Mouse (Mus musculus): Measurements from ENCODE around the gene Akap11. TPM values are rescaled to one million over a fixed set of nuclear protein-coding genes. Genes with fewer than 3 reads are reported as not detected.

Akap11 gene
- total and polyA plus RNA-seq, 2 experiments from 2014 or later: 32.9 to 117 TPM

- Histone ChIP-seq H3K4me2 (ENCODE audit: low read depth) (no peak overlapping the region), H3K4me3 (ENCODE audit: low read depth, low read length) (no peak overlapping the region), H3K36me3 (ENCODE audit: insufficient read depth) (peaks cover 68% of the 10 kb centered on the region), H3K9ac (no peak overlapping the region), H3K4me1 (ENCODE audit: insufficient read depth) (no peaks in the 10 kb centered on the region), H3K27ac (ENCODE audit: low read depth, low read length) (no peak overlapping the region), H3K9me3 (ENCODE audit: low read length) (no peaks in the 10 kb centered on the region), H3K27me3 (ENCODE audit: insufficient read depth, low read length) (no peaks in the 10 kb centered on the region)
- DNase-seq (no peak), ATAC-seq (no peak)
- 85% methylated on average over 6 of the region's 6 CpGs for WGBS
- no peak for TF ChIP-seq CTCF (IDR thresholded peaks at IDR 0.05; ENCODE audit: low read depth)
Measured at GRCm38 (mm10) chr14:78509791-78510190, 26.8 kb downstream of the Akap11 start.

DNA sequence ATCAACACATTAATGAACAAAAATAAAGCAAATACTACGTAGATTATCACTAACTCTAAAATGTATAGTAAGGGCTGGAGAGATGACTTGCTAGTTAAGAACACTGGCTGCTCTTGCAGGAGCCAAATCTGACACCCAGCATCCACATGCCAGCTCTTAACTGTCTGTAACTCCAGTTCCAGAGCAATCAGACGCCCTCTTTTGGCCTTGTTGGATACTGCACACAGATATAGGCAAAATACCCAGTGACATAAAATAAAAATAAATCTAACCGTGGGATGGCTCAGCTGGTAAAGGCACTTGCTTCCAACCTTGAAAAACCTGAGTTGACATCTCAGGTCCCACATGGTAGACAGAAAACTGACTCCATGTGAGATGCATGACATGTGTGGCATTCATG is 36.0 kb downstream of the Akap11 start:
- 77% methylated on average over 3 of the region's 3 CpGs for WGBS
- H3K36me3 ChIP-seq (ENCODE audit: insufficient read depth): peaks cover 27% of the 10 kb centered on the region
- H3K4me3 ChIP-seq (ENCODE audit: low read depth, low read length): no peak overlapping the region
- no peak overlapping the region for H3K27ac ChIP-seq (ENCODE audit: low read depth, low read length)
- H3K4me2 ChIP-seq (ENCODE audit: low read depth): no peak overlapping the region
- no peak for DNase-seq
- no peak for ATAC-seq
- no peaks in the 10 kb centered on the region for H3K9me3 ChIP-seq (ENCODE audit: low read length)
- TF ChIP-seq CTCF (IDR thresholded peaks at IDR 0.05; ENCODE audit: low read depth): no peak
- H3K27me3 ChIP-seq (ENCODE audit: insufficient read depth, low read length): no peaks in the 10 kb centered on the region
- H3K4me1 ChIP-seq (ENCODE audit: insufficient read depth): no peaks in the 10 kb centered on the region
- H3K9ac ChIP-seq: no peak overlapping the region

DNA sequence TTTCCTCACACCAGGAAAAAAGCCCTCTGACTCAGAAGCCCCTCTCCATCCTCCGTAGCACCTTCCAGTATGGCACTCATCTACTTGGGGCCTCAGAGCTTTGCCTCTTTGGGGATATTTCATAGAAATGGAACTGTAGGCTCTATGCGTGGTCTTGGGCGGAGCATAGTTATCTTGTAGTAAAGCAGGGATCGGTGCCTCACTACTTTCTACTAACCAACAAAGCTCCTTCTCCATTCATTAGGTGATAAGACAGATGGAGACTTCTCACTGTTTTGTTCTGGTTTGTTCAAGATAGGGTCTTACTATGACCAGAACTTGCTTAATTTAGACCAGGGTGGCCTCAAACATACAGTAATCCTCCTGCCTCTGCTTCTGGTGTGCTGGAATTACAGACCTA is 39.9 kb downstream of the Akap11 start:
- Histone ChIP-seq H3K27ac (ENCODE audit: low read depth, low read length) (no peak overlapping the region), H3K4me2 (ENCODE audit: low read depth) (no peak overlapping the region), H3K9me3 (ENCODE audit: low read length) (no peaks in the 10 kb centered on the region), H3K36me3 (ENCODE audit: insufficient read depth) (peaks cover 45% of the 10 kb centered on the region), H3K27me3 (ENCODE audit: insufficient read depth, low read length) (no peaks in the 10 kb centered on the region), H3K4me1 (ENCODE audit: insufficient read depth) (no peaks in the 10 kb centered on the region), H3K9ac (no peak overlapping the region), H3K4me3 (ENCODE audit: low read depth, low read length) (no peak overlapping the region)
- ATAC-seq (no peak), DNase-seq (no peak)
- WGBS: 96% methylated on average over 4 of the region's 4 CpGs
- TF ChIP-seq CTCF (IDR thresholded peaks at IDR 0.05; ENCODE audit: low read depth): no peak

DNA sequence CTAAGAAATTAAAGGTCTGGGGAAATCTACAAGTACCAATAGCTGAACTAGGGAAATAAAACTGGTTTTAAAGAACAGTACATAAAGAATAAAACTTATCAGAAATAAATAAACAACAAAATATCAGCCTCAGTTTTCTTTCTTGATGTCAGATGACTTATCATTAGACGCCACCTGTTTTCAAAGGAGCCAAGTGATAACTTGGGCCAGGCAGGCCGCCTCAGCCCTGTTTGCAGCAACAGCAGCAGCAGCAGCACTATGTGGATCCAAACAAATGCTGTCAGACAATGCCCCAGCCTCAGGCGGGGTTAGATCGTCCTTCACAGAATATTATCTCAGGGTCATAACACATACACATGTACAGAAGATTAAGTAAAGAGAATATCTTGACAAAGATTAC is 41.4 kb downstream of the Akap11 start:
- H3K36me3 ChIP-seq (ENCODE audit: insufficient read depth): peaks cover 44% of the 10 kb centered on the region
- ATAC-seq: no peak
- no peak for DNase-seq
- no peak overlapping the region for H3K9ac ChIP-seq
- WGBS: 89% methylated on average over 4 of the region's 4 CpGs
- H3K27me3 ChIP-seq (ENCODE audit: insufficient read depth, low read length): no peaks in the 10 kb centered on the region
- no peak overlapping the region for H3K4me3 ChIP-seq (ENCODE audit: low read depth, low read length)
- no peak overlapping the region for H3K4me2 ChIP-seq (ENCODE audit: low read depth)
- no peak overlapping the region for H3K27ac ChIP-seq (ENCODE audit: low read depth, low read length)
- no peaks in the 10 kb centered on the region for H3K9me3 ChIP-seq (ENCODE audit: low read length)
- H3K4me1 ChIP-seq (ENCODE audit: insufficient read depth): no peaks in the 10 kb centered on the region
- TF ChIP-seq CTCF (IDR thresholded peaks at IDR 0.05; ENCODE audit: low read depth): no peak

DNA sequence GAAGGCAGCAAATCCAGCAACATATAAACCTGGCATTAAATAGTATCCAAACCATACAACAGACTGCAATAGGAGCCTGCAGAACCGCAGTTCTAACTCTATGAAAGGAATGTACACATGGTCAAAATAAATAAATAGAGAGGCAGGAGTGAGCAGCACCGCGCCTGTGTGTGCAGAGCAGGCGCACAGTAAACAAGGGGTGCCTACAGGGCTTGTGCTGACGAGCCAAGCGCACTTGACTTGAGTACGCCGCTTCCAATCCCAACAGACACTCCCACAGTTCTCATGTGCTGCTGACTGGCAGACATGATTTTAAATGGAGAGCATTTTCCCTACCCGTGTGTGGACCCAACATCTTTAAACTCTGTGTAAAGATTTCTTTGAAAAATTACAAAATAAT is 44.0 kb downstream of the Akap11 start:
- peaks cover 41% of the 10 kb centered on the region for H3K36me3 ChIP-seq (ENCODE audit: insufficient read depth)
- no peaks in the 10 kb centered on the region for H3K4me1 ChIP-seq (ENCODE audit: insufficient read depth)
- H3K27me3 ChIP-seq (ENCODE audit: insufficient read depth, low read length): no peaks in the 10 kb centered on the region
- 58% methylated on average over 9 of the region's 9 CpGs for WGBS
- no peak overlapping the region for H3K27ac ChIP-seq (ENCODE audit: low read depth, low read length)
- no peak overlapping the region for H3K4me3 ChIP-seq (ENCODE audit: low read depth, low read length)
- DNase-seq (no peak), ATAC-seq (no peak)
- TF ChIP-seq CTCF (IDR thresholded peaks at IDR 0.05; ENCODE audit: low read depth): no peak
- no peak overlapping the region for H3K9ac ChIP-seq
- no peak overlapping the region for H3K4me2 ChIP-seq (ENCODE audit: low read depth)
- H3K9me3 ChIP-seq (ENCODE audit: low read length): no peaks in the 10 kb centered on the region

DNA sequence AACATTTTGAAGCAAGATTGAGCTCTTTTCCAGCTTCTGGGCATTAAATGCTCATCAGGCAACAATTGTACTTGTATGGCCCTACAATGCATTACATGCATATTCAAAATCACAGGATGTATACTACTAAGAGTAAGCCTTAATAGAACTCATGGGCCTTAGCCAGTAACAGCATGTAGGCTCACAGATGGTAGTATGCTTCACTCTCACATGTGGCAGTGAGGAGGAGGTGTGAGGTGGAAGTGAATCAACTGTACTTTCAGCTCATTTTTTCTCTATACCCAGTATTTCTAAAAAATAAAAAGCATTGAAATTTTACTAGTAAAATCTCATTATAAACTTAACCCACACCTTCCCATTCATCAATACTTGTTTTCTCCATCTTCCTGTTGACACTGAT is 45.2 kb downstream of the Akap11 start:
- H3K4me3 ChIP-seq (ENCODE audit: low read depth, low read length): no peak overlapping the region
- H3K27ac ChIP-seq (ENCODE audit: low read depth, low read length): no peak overlapping the region
- no peak overlapping the region for H3K4me2 ChIP-seq (ENCODE audit: low read depth)
- TF ChIP-seq CTCF (IDR thresholded peaks at IDR 0.05; ENCODE audit: low read depth): no peak
- H3K4me1 ChIP-seq (ENCODE audit: insufficient read depth): no peaks in the 10 kb centered on the region
- H3K9ac ChIP-seq: no peak overlapping the region
- peak; percentile 45 for ATAC-seq
- DNase-seq: no peak
- H3K27me3 ChIP-seq (ENCODE audit: insufficient read depth, low read length): no peaks in the 10 kb centered on the region
- H3K9me3 ChIP-seq (ENCODE audit: low read length): no peaks in the 10 kb centered on the region
- peaks cover 33% of the 10 kb centered on the region for H3K36me3 ChIP-seq (ENCODE audit: insufficient read depth)

GRCm38 (mm10) chr14:78482385-78483231 is 54.0 kb downstream of the Akap11 start:
- Histone ChIP-seq H3K4me1 (ENCODE audit: insufficient read depth) (no peaks in the 10 kb centered on the region), H3K4me2 (ENCODE audit: low read depth) (peak overlapping the region; percentile 26), H3K4me3 (ENCODE audit: low read depth, low read length) (no peak overlapping the region), H3K36me3 (ENCODE audit: insufficient read depth) (no peaks in the 10 kb centered on the region), H3K9me3 (ENCODE audit: low read length) (no peaks in the 10 kb centered on the region), H3K27me3 (ENCODE audit: insufficient read depth, low read length) (no peaks in the 10 kb centered on the region), H3K9ac (peak overlapping the region; percentile 22; the same call in 1 of the 2 replicates), H3K27ac (ENCODE audit: low read depth, low read length) (no peak overlapping the region)
- TF ChIP-seq CTCF (IDR thresholded peaks at IDR 0.05; ENCODE audit: low read depth): peak; percentile 95
- peak; percentile 100 for ATAC-seq
- 18% methylated on average over 14 of the region's 14 CpGs for WGBS
- DNase-seq: peak; percentile 84
